In the genomic region with DNA sequence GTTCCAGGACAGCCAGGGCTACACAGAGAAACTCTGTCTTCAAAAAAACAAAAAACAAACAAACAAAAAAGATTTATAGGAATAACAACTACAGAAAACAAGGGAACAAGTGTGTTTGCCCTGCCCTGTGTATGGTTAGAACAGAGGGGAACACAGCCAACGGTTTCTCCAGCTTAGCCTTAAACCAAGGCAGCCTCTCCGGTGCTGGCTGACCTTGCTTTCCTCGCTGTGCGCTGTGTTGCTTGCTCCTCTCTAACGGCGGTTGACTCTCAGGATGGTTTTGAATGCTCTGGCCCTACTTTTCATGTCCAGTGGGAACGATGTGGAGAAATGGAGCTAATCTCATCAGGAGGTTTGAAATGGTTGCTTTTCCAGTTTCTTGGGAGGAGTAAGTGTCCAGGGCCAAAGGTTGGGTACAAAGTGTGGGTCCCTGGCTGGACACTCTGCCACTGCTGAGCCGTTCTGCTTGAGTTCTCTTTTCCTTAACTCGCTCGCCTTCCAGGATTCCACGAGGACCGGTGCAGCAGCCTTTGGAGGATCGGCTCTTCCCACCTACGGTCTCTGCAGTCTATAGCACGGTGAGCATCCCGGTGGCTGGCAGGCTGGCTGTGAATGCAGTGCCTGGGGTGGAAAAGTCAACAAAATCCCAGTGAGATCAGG, we compare ENCODE assay signal across 16 mouse cellular contexts. TPM values are rescaled to one million over a fixed set of nuclear protein-coding genes. Genes with fewer than 3 reads are reported as not detected.
DNase-seq lines count a peak whose midpoint lies in the region.
"Had no signal": no experiment of that assay in that cellular context is flagged by ENCODE, and none has a peak within 500 bp of the region (broad histone marks: within the 10 kb centered on the region; RNA-seq: fewer than 3 reads in every experiment).

No protein-coding gene starts in this region.

- peak; percentile 82 for DNase-seq in heart, adult 11 months
- DNase-seq in heart, adult 9 months (ENCODE audit: low spot score in 2 of 2), result no peak
- peak; percentile 59 for DNase-seq in adrenal gland, postnatal 14 days
- peak; percentile 61 to 66 for DNase-seq in adrenal gland, postnatal 36 days
- DNase-seq in kidney, postnatal 10 days, result peak; percentile 62
- DNase-seq in testis, postnatal 14 days (ENCODE audit: low spot score), result no peak
- no peak for DNase-seq in gastrocnemius, postnatal 14 days
- DNase-seq: cerebellum, adult 2 months; cerebellum, postnatal 36 days; gastrocnemius, postnatal 36 days; heart, postnatal 36 days; lung, postnatal 36 days; midbrain, embryonic 14.5 days; retina, postnatal 1 day; right cerebral cortex, postnatal 25 days; spleen, adult 18-20 months had no signal

- intact Hi-C loops in gastrocnemius, postnatal 14 days (cut with DNase I; ENCODE audit: low total_unique reads), result loop anchor here (10.0 kb wide), 1 partner anchor 60 kb away; no protein-coding TSS in a partner anchor

RNA-seq across cellular contexts. Expression of gene Eif4g3, which starts 52.1 kb away (rescaled TPM):
- 104 and 107 TPM in 2 replicates for total RNA-seq in adrenal gland, postnatal 14 days (2021)
- total RNA-seq in adrenal gland, postnatal 36 days (2021), result 100 to 1,000 TPM in 1 of 2 experiments, 10 to 100 TPM in 1; 81.8 to 111 TPM
- 10 to 100 TPM; 95.2 to 98.9 TPM for total RNA-seq in gastrocnemius, postnatal 14 days (2021)

Comparison
In these comparisons a context has a peak if more than half of its experiments do, and no peak if none do; other contexts are left out.
1. DNase-seq: peak in heart, adult 11 months (single experiment), adrenal gland, postnatal 14 days (single experiment), adrenal gland, postnatal 36 days (2 of 2) and kidney, postnatal 10 days (single experiment); none in heart, adult 9 months (0 of 2), testis, postnatal 14 days (single experiment) and gastrocnemius, postnatal 14 days (single experiment).